Mouse (Mus musculus) liver, embryonic 16.5 days (tissue): ENCODE measurements at regions not wholly inside any gene's neighbourhood (a gene's known extent, or its start where the extent isn't known, plus 50 kb on each side); places are given as distances from the start of the nearest gene placed in this dataset.

Experiments
- ATAC-seq: fragments of 200-750 bp; cut with Nextera tagmentation; 2 replicates; pipeline ENCODE4 v1.8.0; 2017; ENCODE audit warnings: low read depth, mild to moderate bottlenecking, moderate number of reproducible peaks, moderate library complexity
- H3K27ac ChIP-seq: fragments of 300-500 bp; sonication (generic); 2 replicates; pipeline ENCODE4 v1.5.1; 2014; ENCODE audit warnings: mild to moderate bottlenecking, low read length
- H3K27me3 ChIP-seq: fragments of 300-500 bp; sonication (generic); 2 replicates; pipeline ENCODE4 v1.6.1; 2014; ENCODE audit warnings: low read depth, low read length, mixed read lengths; ENCODE audit not compliant: control insufficient read depth, insufficient read depth
- H3K36me3 ChIP-seq: fragments of 300-500 bp; sonication (generic); 2 replicates; pipeline ENCODE4 v1.6.1; 2014; ENCODE audit warnings: mild to moderate bottlenecking; ENCODE audit not compliant: control insufficient read depth, insufficient read depth
- H3K4me1 ChIP-seq: fragments of 300-500 bp; sonication (generic); 2 replicates; pipeline ENCODE4 v1.6.1; 2014; ENCODE audit warnings: low read depth, low read length, mixed read lengths; ENCODE audit not compliant: control insufficient read depth
- H3K4me2 ChIP-seq: fragments of 300-500 bp; sonication (generic); 2 replicates; pipeline ENCODE4 v1.6.1; 2014; ENCODE audit warnings: low read depth, low read length, mixed read lengths
- H3K4me3 ChIP-seq: fragments of 300-500 bp; sonication (generic); 2 replicates; pipeline ENCODE4 v1.5.1; 2014; ENCODE audit warnings: low read depth, mild to moderate bottlenecking, low read length
- H3K9ac ChIP-seq: fragments of 300-500 bp; sonication (generic); 2 replicates; pipeline ENCODE4 v1.6.1; 2014; ENCODE audit warnings: low read depth, low read length
- H3K9me3 ChIP-seq: fragments of 300-500 bp; sonication (generic); replicated peaks from 2 replicates; pipeline ENCODE4 v1.6.1; 2016; ENCODE audit warnings: low read length; ENCODE audit not compliant: control insufficient read depth
- WGBS: fragments of 180-500 bp; shearing (Covaris S2); extraction: QIAGEN DNeasy Blood & Tissue Kit; methylation state at CpG from one replicate; pipeline ENCODE4 v1.1.7; 2014; ENCODE audit not compliant: insufficient replicate concordance; 5-methylcytosine and 5-hydroxymethylcytosine counted together

DNA sequence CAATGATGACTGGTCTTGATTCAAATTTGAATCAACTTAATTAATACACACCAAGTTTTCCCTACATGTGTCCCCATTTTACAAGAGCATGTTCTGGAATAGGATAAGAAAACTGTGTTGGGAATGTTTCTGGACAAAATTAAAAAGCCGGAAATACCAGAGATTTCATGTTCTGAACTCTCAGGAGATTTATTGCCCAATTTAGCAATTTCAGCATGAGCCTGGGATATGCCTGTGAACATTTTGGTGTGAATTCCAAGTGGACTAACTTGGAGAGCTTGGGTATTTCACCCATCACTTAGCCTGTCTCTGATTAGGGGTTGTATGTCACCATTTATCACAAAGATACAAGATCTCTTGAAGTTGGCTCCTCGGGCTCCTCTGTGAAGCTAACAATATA lies 210.6 kb upstream of the Rbms1 start:
- Histone ChIP-seq H3K9ac (no peak overlapping the region), H3K4me3 (no peak overlapping the region), H3K4me2 (no peak overlapping the region), H3K27me3 (no peaks in the 10 kb centered on the region), H3K4me1 (no peaks in the 10 kb centered on the region; the same call in 1 of the 2 replicates), H3K9me3 (no peaks in the 10 kb centered on the region), H3K36me3 (no peaks in the 10 kb centered on the region), H3K27ac (no peak overlapping the region)
- WGBS, result 56% methylated on average over 2 of the region's 2 CpGs
- ATAC-seq, result no peak

GRCm38 (mm10) chr2:61161336-61161735 lies 198.3 kb upstream of the Rbms1 start:
- H3K4me1 ChIP-seq, result no peaks in the 10 kb centered on the region
- H3K9ac ChIP-seq, result no peak overlapping the region
- H3K27me3 ChIP-seq, result no peaks in the 10 kb centered on the region
- no peak overlapping the region for H3K27ac ChIP-seq
- 63% methylated on average over 1 of the region's 1 CpGs for WGBS
- no peaks in the 10 kb centered on the region for H3K36me3 ChIP-seq
- H3K9me3 ChIP-seq, result no peaks in the 10 kb centered on the region
- no peak overlapping the region for H3K4me3 ChIP-seq
- H3K4me2 ChIP-seq, result no peak overlapping the region
- ATAC-seq, result no peak

GRCm38 (mm10) chr2:61159761-61160160 lies 196.8 kb upstream of the Rbms1 start:
- ATAC-seq, result no peak
- WGBS, result 66% methylated on average over 3 of the region's 3 CpGs
- Histone ChIP-seq H3K9me3 (no peaks in the 10 kb centered on the region), H3K4me1 (no peaks in the 10 kb centered on the region), H3K4me2 (no peak overlapping the region), H3K4me3 (no peak overlapping the region), H3K27me3 (no peaks in the 10 kb centered on the region), H3K36me3 (no peaks in the 10 kb centered on the region), H3K27ac (no peak overlapping the region), H3K9ac (no peak overlapping the region)

GRCm38 (mm10) chr2:61138998-61139631 lies 176.1 kb upstream of the Rbms1 start:
- no peak overlapping the region for H3K9ac ChIP-seq
- no peaks in the 10 kb centered on the region for H3K27me3 ChIP-seq
- no peaks in the 10 kb centered on the region for H3K36me3 ChIP-seq
- WGBS, result 18% methylated on average over 19 of the region's 19 CpGs
- ATAC-seq, result no peak
- H3K27ac ChIP-seq, result no peak overlapping the region
- no peaks in the 10 kb centered on the region for H3K4me1 ChIP-seq
- no peak overlapping the region for H3K4me3 ChIP-seq
- no peaks in the 10 kb centered on the region for H3K9me3 ChIP-seq
- no peak overlapping the region; the same call in 1 of the 2 replicates for H3K4me2 ChIP-seq

DNA sequence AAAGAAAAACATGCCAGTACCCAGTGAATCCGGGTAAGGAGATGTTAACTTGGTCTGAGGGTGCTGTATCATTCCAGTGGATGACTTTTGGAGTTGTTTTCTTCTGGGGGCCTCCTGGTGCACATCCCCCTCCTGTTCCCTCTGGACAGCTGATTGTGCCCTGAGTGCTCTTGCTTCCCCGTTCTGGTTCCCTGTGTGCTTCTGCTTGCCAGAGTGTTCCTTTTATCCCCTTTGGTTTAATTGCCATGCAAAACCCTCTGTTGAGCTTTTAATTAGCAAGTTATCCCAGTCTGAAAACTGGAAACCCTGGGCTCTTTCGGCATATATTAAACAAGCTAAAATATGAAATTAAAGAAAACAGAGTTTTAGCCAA lies 175.6 kb upstream of the Rbms1 start:
- Histone ChIP-seq H3K27me3 (no peaks in the 10 kb centered on the region), H3K4me2 (no peak overlapping the region), H3K9ac (no peak overlapping the region), H3K4me1 (no peaks in the 10 kb centered on the region), H3K4me3 (no peak overlapping the region), H3K27ac (no peak overlapping the region), H3K9me3 (no peaks in the 10 kb centered on the region), H3K36me3 (no peaks in the 10 kb centered on the region)
- 27% methylated on average over 3 of the region's 3 CpGs for WGBS
- ATAC-seq, result no peak

DNA sequence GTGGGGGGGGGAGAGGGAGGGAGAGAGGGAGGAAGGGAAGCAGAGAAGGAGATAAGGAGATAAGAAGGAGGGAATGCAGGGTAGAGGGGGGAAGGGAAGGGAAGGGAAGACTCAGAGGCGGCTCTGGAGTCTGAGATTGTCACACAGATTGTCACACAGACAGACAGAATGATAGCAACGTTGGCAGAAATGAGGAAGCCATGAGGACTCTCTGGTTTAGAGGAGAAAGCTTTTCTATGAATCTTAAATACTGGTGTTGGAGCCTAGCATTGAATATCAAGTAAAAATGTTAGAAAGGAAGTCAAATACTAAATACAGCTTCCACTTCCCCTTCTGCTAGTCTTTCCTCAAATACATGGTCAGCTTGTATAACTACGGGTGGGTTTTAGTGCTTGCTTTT lies 174.4 kb upstream of the Rbms1 start:
- Histone ChIP-seq H3K4me2 (no peak overlapping the region), H3K36me3 (no peaks in the 10 kb centered on the region), H3K9ac (no peak overlapping the region), H3K27me3 (no peaks in the 10 kb centered on the region), H3K27ac (no peak overlapping the region), H3K4me3 (no peak overlapping the region), H3K4me1 (no peaks in the 10 kb centered on the region), H3K9me3 (no peaks in the 10 kb centered on the region)
- WGBS, result 11% methylated on average over 3 of the region's 3 CpGs
- ATAC-seq, result no peak

DNA sequence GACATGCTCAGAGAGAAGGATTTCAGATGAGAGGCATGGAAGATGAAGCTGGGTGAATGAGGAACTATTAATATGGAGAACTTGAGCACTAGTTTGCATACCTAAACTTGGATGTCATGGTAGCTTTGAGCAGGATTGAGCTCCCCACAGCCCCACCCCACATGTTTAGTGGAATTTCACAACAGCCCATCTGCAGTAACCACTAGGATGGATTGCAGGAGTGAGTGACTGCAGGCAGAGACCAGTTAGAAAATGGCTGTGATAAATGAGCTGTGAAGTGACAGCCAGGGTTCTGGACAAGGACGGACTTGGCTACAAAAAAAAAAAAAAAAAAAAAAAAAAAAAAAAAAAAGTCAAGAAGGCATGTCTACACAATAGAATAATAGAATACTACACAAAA lies 173.9 kb upstream of the Rbms1 start:
- no peaks in the 10 kb centered on the region for H3K36me3 ChIP-seq
- H3K9ac ChIP-seq, result no peak overlapping the region
- ATAC-seq, result no peak

DNA sequence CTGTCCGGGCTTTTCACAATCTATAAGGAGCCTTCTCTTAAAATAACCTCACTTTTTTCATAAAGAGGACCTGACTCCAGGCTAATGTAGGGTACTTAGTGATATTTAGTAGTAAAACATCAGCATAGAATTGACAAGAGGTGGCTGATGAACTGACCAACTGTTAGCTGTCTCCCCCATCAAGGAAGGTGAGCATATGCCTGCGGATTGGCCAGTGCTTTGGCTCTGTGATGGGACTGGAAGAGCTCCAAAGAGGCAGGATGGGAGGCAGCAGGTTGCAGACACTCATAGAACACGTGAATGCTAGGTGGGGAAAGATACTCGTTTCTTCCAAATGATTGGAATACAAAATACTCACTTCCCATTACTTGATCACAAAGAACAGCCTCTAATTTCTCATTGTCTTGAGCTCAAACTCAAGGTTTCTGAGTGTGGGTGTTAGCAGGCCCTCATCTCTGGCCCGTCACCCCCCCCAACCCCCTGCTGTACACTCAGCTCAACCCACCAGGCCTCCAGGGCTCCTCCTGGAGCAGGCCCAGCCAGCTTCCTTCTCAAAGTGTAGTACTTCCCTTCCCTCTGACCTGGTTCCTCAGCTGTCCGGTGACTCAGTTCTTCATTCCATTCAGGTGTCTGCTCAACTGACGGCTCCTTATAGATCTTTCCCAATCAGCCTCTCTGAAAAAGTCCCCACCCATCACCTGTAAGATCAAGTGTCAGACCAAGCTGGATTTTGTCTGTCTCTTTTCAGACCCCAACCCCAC lies 160.2 kb upstream of the Rbms1 start:
- Histone ChIP-seq H3K4me1 (no peaks in the 10 kb centered on the region), H3K27ac (no peak overlapping the region), H3K4me2 (no peak overlapping the region), H3K9ac (no peak overlapping the region), H3K9me3 (no peaks in the 10 kb centered on the region), H3K4me3 (no peak overlapping the region), H3K27me3 (no peaks in the 10 kb centered on the region), H3K36me3 (no peaks in the 10 kb centered on the region)
- 45% methylated on average over 7 of the region's 7 CpGs for WGBS
- ATAC-seq, result no peak

More for the DNA sequence above, 173.9 kb upstream of the Rbms1 start:
- WGBS, result 0% methylated on average over 1 of the region's 1 CpGs
- no peak overlapping the region for H3K27ac ChIP-seq
- H3K4me2 ChIP-seq, result no peak overlapping the region
- no peaks in the 10 kb centered on the region for H3K27me3 ChIP-seq
- H3K4me1 ChIP-seq, result no peaks in the 10 kb centered on the region
- H3K4me3 ChIP-seq, result no peak overlapping the region
- H3K9me3 ChIP-seq, result no peaks in the 10 kb centered on the region

DNA sequence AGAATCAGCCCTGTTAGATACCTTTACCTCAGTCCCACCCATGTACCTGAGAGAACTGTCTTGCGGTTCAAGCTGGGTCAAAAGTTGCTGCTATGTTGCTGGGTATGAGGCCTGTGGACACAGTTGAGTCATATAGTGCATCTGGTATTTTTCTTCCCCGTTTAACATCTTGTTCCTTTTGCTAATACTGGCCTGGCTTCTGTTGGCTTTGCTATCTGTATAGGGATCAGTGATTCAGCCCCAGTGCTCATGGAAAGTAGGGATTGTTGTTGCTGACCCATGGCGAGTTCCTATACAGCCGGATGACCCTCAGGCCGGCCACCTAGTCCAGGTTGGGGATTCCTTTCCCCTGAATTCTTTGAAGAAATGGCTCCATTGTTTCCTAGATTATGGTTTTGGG lies 158.3 kb upstream of the Rbms1 start:
- no peak overlapping the region for H3K4me2 ChIP-seq

More for the DNA sequence above, 158.3 kb upstream of the Rbms1 start:
- no peaks in the 10 kb centered on the region for H3K36me3 ChIP-seq
- no peak overlapping the region for H3K9ac ChIP-seq
- H3K4me3 ChIP-seq, result no peak overlapping the region
- H3K27ac ChIP-seq, result no peak overlapping the region
- ATAC-seq, result no peak
- H3K9me3 ChIP-seq, result no peaks in the 10 kb centered on the region
- H3K27me3 ChIP-seq, result no peaks in the 10 kb centered on the region
- no peaks in the 10 kb centered on the region for H3K4me1 ChIP-seq
- WGBS, result 62% methylated on average over 5 of the region's 5 CpGs
